Mouse (Mus musculus): ENCODE measurements at regions not wholly inside any gene's neighbourhood (a gene's known extent, or its start where the extent isn't known, plus 50 kb on each side); places are given as distances from the start of the nearest gene placed in this dataset.
"Not testable (repeated sequence)": the region's sequence is repeated elsewhere in the genome, so short reads cannot be mapped to it uniquely, and the experiment has no call there.

DNA sequence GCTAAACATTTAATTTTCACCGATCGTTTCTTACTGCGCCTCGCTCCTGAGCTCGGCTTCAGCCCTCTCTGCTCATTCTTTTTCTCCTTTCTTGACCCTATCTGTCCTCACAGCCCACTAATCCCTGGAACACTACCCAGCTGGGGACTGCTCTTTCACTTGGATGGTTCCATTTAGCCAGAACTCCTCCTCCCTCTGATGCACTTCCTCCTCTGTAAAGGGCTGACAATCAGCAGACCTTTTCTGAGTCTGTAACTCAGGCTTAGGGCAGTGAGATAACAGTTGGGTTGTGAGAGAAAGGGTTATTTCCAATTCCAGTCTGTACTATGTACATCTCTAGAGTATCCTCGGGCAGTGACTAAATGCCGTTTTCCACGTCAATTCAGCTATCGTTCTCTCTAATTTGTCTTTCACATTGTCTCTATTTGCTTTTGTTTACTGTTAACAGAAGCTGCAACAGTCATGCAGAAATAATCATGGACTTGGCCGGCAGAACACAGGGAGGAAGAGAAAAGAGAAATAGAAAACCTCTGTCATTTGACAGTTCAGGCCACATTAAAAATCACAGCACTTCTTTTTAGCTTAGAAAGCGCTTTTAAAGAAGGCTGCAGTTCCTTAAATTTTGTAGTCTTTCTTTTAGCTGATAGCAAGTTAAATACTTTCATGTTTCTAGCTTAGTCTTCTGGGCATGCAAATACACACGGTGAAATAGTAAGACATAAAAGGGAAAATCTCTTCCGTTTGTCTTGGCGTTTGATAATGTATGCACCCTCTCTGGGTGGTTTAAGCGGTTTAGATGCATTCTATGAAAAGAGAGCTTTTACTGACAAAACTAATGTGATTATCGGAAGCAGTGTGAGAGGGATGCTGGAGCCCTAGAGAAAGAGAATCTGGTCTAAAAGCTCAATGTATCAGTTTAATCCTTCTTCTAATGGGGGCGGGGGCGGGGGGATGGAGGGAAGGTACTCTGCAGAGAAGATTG lies 94.7 kb upstream of the Fam181b start:
- DNase-seq: no peak
- intact Hi-C loops (cut with DNase I): no loop called here

DNA sequence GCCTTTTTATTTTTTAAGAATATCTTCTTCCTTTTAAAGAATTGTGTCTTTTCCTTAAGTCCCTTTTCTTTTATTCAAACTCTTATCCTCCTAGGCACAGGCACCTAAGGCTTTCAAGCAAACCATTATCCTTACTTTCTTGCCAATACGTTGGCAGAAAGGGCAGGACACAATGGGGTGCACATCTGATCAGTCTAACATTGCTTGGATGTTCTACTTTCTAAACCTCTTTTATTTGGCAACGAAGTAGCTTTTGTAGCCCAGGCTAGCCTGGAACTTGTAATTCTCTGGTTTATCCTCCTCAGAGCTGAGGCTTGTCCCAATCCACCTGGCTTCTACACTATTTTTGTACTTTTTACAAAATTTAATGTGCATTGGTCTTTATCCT lies 94.0 kb upstream of the Fam181b start:
- DNase-seq: no peak
- intact Hi-C loops (cut with DNase I): no loop called here

DNA sequence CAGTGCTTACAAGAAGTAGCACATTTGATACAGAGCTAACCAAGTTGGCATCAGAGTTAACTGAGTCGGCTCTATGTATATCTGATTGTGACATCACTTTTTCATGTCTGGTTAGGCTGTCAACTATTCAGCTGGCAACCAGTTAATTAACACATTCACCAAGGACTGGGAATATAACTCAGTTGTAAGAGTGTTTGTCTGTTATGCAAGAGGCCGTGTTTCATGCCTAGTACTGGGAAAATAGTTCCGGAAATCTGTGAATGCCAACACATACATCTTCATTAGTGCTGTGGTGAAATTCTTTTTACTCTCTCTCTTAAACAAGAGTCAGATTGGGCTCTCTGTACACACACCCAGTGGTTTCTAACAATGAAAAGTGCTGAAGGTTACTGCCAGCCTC lies 80.8 kb upstream of the Fam181b start:
- intact Hi-C loops (cut with DNase I): no loop called here
- DNase-seq: no peak

DNA sequence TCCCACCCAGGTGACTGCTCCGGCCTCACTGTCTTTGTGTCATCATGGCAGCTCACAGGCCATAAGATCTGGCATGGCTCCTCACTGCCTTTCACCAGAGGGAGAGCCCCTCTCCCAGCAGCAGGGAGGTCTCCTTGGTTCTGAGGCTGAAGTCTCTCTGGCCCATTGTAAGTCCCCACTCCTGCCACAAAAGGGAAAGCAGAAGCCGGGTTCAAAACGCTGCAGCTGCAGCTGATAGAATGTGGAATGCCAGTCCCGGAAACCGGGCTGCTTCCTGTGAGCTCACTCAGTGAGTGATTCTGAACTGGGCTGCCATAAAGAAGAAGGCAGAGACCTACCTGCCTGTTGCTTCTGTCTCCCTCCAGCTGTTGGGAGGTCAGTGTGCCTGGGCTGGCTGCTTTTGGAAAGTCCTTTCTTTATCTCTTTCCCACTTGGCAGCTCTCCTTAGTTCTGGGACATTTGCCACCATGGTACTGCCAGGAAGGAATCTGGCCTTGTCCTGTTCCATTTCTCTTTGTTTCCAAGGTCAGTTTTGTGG lies 72.9 kb upstream of the Fam181b start:
- intact Hi-C loops (cut with DNase I): not testable (repeated sequence)
- DNase-seq: peak in 1 of 2 experiments; percentile 12

DNA sequence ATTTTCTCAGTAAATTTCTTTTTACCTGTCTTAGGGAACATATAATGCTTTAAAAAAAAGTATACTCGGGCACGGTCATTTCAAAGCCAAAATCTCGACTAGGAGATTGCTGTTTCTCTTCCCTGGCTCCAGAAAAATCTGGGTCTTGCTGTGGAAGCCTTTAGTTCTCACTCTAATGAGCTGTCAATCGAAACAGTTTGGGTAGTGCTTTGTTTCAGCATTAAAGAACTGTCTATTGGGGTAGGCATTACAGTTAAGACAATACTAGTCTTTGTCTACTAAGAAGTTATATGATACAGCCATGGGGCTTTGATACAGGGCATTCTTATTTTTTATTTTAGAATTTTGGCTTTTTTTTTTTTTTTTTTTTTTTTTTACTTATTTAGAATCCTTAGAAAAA lies 71.9 kb upstream of the Fam181b start:
- no peak for DNase-seq
- intact Hi-C loops (cut with DNase I): no loop called here

DNA sequence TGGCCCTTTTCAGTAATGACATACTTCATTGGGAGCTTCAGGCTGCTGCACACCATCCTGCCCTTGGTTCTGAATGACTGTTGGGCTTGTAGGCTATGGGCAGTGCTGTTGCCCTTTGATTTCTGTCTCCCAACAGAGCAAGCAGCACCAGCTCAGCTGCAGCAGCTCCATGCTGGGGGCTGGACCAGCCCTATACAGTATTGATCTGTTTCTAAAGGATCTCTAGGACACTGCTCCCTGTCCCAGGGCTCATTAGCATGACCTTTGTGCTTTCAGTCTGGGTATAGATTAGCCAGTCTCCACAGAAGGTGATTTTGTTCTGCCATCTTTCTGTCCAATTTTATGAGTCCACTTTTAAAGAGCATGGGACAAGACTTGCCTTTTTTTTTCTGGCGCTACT lies 60.3 kb upstream of the Fam181b start:
- intact Hi-C loops (cut with DNase I): no loop called here
- DNase-seq: no peak

DNA sequence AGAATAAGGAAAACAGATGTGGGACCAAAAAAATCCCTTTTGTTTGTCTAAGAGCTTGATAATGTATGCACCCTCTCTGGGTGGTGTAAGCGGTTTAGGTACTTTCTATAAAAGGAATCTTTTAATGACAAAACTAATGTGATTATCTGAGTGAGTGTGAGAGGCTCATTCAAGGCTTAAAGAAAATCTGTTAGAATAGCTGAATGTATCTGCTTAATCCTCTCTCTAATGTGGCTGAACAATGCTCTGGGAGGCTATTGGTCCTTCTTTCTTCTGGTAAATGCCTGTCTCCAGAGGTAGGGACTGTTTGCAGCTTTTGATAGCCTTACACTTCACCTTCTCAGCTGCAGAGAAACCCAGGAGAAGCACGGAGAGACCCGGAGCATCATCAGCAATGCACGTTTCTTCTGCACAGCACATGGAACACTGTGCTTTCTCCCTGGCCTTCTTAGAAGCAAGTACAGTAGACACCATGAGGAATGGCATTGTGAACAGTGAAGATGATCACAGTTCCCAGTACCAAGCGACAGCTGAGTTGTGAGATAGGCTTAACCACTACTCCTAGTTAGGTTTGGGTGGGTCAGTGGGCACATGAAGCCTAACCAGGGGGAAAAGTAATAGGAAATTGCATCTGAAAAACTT lies 56.1 kb upstream of the Fam181b start:
- intact Hi-C loops (cut with DNase I): no loop called here

DNA sequence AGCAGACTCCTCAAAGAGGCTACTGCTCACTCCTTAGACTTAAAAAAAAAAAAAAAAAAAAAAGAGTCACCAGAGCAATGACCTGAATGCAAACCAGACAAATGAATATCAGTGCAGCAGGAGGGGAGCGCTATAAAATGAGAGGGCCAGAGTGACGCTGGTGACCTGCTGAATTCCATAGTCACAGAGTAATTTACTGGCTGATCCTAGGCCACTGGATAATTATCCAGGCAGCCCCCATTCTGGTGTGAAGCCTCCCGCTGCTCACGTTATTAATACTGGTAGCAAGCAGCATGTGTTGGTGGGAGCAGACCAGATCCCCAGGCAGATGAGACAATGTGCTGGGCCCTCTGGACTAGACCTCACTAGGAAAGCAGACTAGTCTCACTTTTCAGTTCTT lies 53.4 kb upstream of the Fam181b start:
- no peak for DNase-seq
- intact Hi-C loops (cut with DNase I): no loop called here

More for the DNA sequence above, 56.1 kb upstream of the Fam181b start:
- no peak for DNase-seq

Data from gastrocnemius, postnatal 36 days (tissue).